Mouse (Mus musculus) erythroblast, embryonic 14.5 days (primary cell): ENCODE data around the gene Tacr1. TPM values are rescaled to one million over a fixed set of nuclear protein-coding genes. Genes with fewer than 3 reads are reported as not detected.
"Not testable (repeated sequence)": the region's sequence is repeated elsewhere in the genome, so short reads cannot be mapped to it uniquely, and the experiment has no call there.

Experiments
- H3K27me3 ChIP-seq: 2 replicates; pipeline ENCODE4 v1.6.1; 2012; ENCODE audit warnings: inconsistent platforms; ENCODE audit not compliant: control insufficient read depth
- H3K36me3 ChIP-seq: 2 replicates; pipeline ENCODE4 v1.6.1; 2012; ENCODE audit warnings: mild to moderate bottlenecking, inconsistent platforms; ENCODE audit not compliant: control insufficient read depth
- H3K4me1 ChIP-seq: 2 replicates; pipeline ENCODE4 v1.6.1; 2012; ENCODE audit warnings: inconsistent platforms; ENCODE audit not compliant: control insufficient read depth
- H3K4me3 ChIP-seq: replicated peaks from 2 replicates; pipeline ENCODE3; 2012; ENCODE audit warnings: moderate library complexity, mild to moderate bottlenecking, inconsistent platforms
- H3K9me3 ChIP-seq: 2 replicates; pipeline ENCODE4 v1.6.1; 2012; ENCODE audit warnings: low read length, inconsistent platforms, mixed read lengths; ENCODE audit not compliant: control insufficient read depth
- GATA1 ChIP-seq: IDR thresholded peaks from 2 replicates; pipeline ENCODE4 v1.6.1; 2012; ENCODE audit warnings: low read length, inconsistent platforms, mixed read lengths
- TAL1 ChIP-seq: IDR thresholded peaks from 3 replicates; pipeline ENCODE4 v1.6.1; 2012; ENCODE audit warnings: low read length, inconsistent platforms, mixed read lengths
- polyA plus RNA-seq: library from polyadenylated mRNA; stranded (reverse); fragments of >175 nt; gene quantifications from 2 replicates; pipeline ENCODE4 v1.2.3, GENCODE M21; 2012

The Tacr1 gene
- not detected in 2 replicates for polyA plus RNA-seq

DNA sequence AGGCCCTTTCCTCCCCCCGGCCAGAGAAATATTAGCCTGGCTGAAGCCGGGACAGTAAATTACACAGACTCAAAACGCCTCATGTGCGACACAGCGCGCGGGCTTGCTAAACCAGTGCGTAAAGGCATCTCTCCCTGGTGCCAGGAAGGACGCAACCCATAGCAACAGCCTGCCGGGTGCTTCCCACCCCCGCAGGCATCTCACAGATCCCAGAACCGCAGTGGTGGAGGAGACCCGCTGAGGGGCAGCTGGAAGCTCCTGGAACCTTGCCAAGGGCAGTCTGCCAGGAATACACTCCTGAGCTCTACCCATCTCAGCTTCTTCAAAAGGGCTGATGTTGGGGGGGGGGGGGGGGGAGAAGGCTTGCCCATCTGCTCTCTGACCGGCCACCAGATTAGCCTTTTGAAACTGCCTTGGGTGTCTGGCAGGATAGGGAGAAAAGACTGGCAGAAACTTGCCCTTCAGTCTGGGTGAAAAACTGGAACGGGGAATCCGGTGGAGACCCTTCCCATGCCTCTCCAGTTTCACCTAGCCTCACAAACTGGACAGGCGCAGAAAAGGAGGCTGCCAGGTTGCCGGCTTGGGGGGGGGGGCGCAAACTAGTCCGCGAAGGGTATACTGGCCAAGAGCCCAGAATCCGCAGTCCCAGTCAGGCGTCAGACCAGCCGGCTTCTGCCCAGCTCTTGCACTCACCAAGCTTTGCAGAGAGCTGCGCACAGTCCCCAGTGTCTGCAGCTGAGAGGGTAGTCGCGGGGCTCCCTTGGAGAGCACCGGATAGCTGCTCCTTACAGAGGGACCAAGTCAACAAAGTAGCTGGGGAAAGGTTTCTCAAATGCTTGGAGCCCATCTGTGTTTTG, at the start of gene Tacr1:
TSS of gene Tacr1 (plus strand) at position 740 of the 857 bp plus-strand sequence.
- Histone ChIP-seq H3K4me3 (no peak within 1 kb of the TSS), H3K27me3 (peaks cover 36% of the 10 kb centered on the region), H3K9me3 (no peaks in the 10 kb centered on the region), H3K36me3 (no peaks in the 10 kb centered on the region), H3K4me1 (no peaks in the 10 kb centered on the region)
- no peak for TF ChIP-seq GATA1
- TF ChIP-seq TAL1, result no peak

GRCm38 (mm10) chr6:82376144-82376543, 26.0 kb upstream of the Tacr1 start:
- Histone ChIP-seq H3K36me3 (no peaks in the 10 kb centered on the region), H3K9me3 (peaks cover 10% of the 10 kb centered on the region; the same call in 1 of the 2 replicates), H3K4me3 (no peak overlapping the region), H3K4me1 (no peaks in the 10 kb centered on the region), H3K27me3 (no peaks in the 10 kb centered on the region)
- no peak for TF ChIP-seq GATA1
- no peak for TF ChIP-seq TAL1

DNA sequence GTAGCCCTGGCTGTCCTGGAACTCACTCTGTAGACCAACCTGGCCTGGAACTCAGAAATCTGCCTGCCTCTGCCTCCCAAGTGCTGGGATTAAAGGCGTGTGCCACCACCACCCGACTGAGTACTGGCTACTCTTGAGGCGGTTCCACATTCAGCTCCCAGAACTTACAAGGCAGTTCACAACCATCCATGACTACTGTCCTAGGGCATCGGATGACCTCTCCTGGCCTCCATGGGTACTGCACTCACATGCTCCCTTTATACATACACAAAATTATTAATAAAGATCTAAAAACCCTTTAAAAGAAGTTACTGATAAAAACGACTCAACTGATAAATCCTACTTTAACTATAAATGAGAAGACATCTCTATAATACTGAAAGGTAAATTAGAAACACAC, 18.6 kb upstream of the Tacr1 start:
- H3K4me3 ChIP-seq, result no peak overlapping the region
- no peak for TF ChIP-seq GATA1
- TF ChIP-seq TAL1, result no peak

GRCm38 (mm10) chr6:82402501-82403495, 664 bp downstream of the Tacr1 start:
- H3K4me3 ChIP-seq, result no peak overlapping the region
- TF ChIP-seq GATA1, result no peak
- no peak for TF ChIP-seq TAL1
- no peaks in the 10 kb centered on the region for H3K36me3 ChIP-seq
- H3K9me3 ChIP-seq, result no peaks in the 10 kb centered on the region
- peaks cover 36% of the 10 kb centered on the region for H3K27me3 ChIP-seq
- no peaks in the 10 kb centered on the region for H3K4me1 ChIP-seq

More for the DNA sequence above, 18.6 kb upstream of the Tacr1 start:
- H3K4me1 ChIP-seq, result no peaks in the 10 kb centered on the region
- H3K36me3 ChIP-seq, result no peaks in the 10 kb centered on the region
- H3K9me3 ChIP-seq, result peaks cover 13% of the 10 kb centered on the region
- H3K27me3 ChIP-seq, result no peaks in the 10 kb centered on the region

DNA sequence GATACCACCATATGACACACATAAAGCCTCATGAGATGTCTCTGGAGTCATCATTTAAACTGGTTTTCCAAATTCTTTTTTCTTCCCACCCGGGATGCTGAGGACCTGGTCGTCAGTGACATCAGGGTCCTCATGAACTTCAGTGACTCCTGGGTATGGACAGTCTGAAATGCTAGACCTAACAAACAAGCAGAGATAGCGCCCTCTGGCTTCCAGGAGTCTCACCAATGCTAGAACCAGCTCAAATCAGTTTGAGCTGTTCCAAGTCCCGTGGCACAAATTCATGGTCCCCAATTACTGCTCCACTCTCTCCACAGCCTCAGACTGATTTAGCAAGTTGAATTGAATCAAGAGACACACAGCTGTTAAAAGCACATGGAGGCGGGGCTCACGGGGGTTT, 16.2 kb downstream of the Tacr1 start:
- Histone ChIP-seq H3K36me3 (no peaks in the 10 kb centered on the region), H3K4me1 (no peaks in the 10 kb centered on the region), H3K4me3 (no peak overlapping the region), H3K27me3 (no peaks in the 10 kb centered on the region), H3K9me3 (no peaks in the 10 kb centered on the region)
- no peak for TF ChIP-seq TAL1
- TF ChIP-seq GATA1, result no peak

GRCm38 (mm10) chr6:82420222-82420621, 18.1 kb downstream of the Tacr1 start:
- H3K4me1 ChIP-seq, result no peaks in the 10 kb centered on the region
- no peak for TF ChIP-seq GATA1
- TF ChIP-seq TAL1, result no peak
- H3K36me3 ChIP-seq, result no peaks in the 10 kb centered on the region
- H3K9me3 ChIP-seq, result peaks cover 3% of the 10 kb centered on the region; the same call in 1 of the 2 replicates
- no peak overlapping the region for H3K4me3 ChIP-seq
- H3K27me3 ChIP-seq, result no peaks in the 10 kb centered on the region

- Histone ChIP-seq H3K36me3 (no peaks in the 10 kb centered on the region), H3K4me1 (no peaks in the 10 kb centered on the region), H3K9me3 (peaks cover 4% of the 10 kb centered on the region; the same call in 1 of the 2 replicates), H3K4me3 (no peak overlapping the region), H3K27me3 (no peaks in the 10 kb centered on the region)
- TF ChIP-seq GATA1 (no peak), TAL1 (no peak)
These were observed 26.8 kb downstream of the Tacr1 start for GRCm38 (mm10) chr6:82428890-82429289.

- Histone ChIP-seq H3K9me3 (peaks cover 4% of the 10 kb centered on the region; the same call in 1 of the 2 replicates), H3K36me3 (no peaks in the 10 kb centered on the region), H3K4me1 (no peaks in the 10 kb centered on the region), H3K27me3 (no peaks in the 10 kb centered on the region), H3K4me3 (no peak overlapping the region)
- TF ChIP-seq GATA1 (no peak), TAL1 (no peak)
These were observed 27.6 kb downstream of the Tacr1 start for GRCm38 (mm10) chr6:82429766-82430165.

- TF ChIP-seq TAL1 (no peak), GATA1 (no peak)
- Histone ChIP-seq H3K36me3 (no peaks in the 10 kb centered on the region), H3K4me1 (no peaks in the 10 kb centered on the region), H3K27me3 (no peaks in the 10 kb centered on the region), H3K4me3 (no peak overlapping the region), H3K9me3 (no peaks in the 10 kb centered on the region)
These were observed 35.0 kb downstream of the Tacr1 start for GRCm38 (mm10) chr6:82437174-82437573.

GRCm38 (mm10) chr6:82452206-82453095, 50.3 kb downstream of the Tacr1 start:
- H3K9me3 ChIP-seq, H3K4me3 ChIP-seq, H3K27me3 ChIP-seq, H3K4me1 ChIP-seq, H3K36me3 ChIP-seq: not testable (repeated sequence)
